Mouse (Mus musculus): Measurements from ENCODE around the gene Fam83d.

Fam83d gene

DNA sequence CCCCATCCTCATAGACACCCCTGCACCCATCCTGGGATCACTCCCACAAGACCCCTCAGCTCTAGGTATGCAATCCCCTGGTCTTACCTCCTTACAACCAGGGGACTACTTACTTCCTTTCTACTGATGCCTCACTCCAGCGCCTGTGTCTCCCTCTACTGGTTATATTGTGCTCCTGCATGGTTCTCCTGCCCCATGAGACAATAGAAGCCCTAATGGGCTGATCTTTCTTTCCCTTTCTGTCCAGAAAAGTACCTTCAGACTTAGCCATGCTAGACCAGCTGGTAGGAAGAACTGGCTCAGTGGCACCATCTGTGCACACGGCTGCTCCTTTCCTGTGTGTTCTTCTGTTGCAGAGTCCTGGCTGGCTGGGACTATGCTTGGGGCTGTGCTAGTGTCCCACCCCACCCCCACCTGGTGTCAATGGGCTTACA, 22.8 kb upstream of the Fam83d start:
- no peak for DNase-seq (ENCODE audit: low spot score)

GRCm38 (mm10) chr2:158746164-158746563, 21.7 kb upstream of the Fam83d start:
- no peak for DNase-seq (ENCODE audit: low spot score)

- DNase-seq (ENCODE audit: low spot score) = no peak
Observed at GRCm38 (mm10) chr2:158749366-158749765, 18.5 kb upstream of the Fam83d start.

- DNase-seq (ENCODE audit: low spot score) = no peak
Observed at GRCm38 (mm10) chr2:158760231-158760630, 7.7 kb upstream of the Fam83d start.

GRCm38 (mm10) chr2:158762339-158762738, 5.6 kb upstream of the Fam83d start:
- no peak for DNase-seq (ENCODE audit: low spot score)

GRCm38 (mm10) chr2:158768350-158768749, 457 bp downstream of the Fam83d start:
- peak; percentile 38 for DNase-seq (ENCODE audit: low spot score)

GRCm38 (mm10) chr2:158768771-158769170, 878 bp downstream of the Fam83d start:
- DNase-seq (ENCODE audit: low spot score) = no peak

GRCm38 (mm10) chr2:158770126-158770757, 2.3 kb downstream of the Fam83d start:
- peak; percentile 48 for DNase-seq (ENCODE audit: low spot score)

- DNase-seq (ENCODE audit: low spot score) = no peak
Observed at GRCm38 (mm10) chr2:158771066-158771763, 3.3 kb downstream of the Fam83d start.

- no peak for DNase-seq (ENCODE audit: low spot score)
Observed at GRCm38 (mm10) chr2:158772808-158773207, 4.9 kb downstream of the Fam83d start.

GRCm38 (mm10) chr2:158774886-158775285, 7.0 kb downstream of the Fam83d start:
- DNase-seq (ENCODE audit: low spot score) = no peak

GRCm38 (mm10) chr2:158776716-158777115, 8.8 kb downstream of the Fam83d start:
- DNase-seq (ENCODE audit: low spot score) = no peak

DNA sequence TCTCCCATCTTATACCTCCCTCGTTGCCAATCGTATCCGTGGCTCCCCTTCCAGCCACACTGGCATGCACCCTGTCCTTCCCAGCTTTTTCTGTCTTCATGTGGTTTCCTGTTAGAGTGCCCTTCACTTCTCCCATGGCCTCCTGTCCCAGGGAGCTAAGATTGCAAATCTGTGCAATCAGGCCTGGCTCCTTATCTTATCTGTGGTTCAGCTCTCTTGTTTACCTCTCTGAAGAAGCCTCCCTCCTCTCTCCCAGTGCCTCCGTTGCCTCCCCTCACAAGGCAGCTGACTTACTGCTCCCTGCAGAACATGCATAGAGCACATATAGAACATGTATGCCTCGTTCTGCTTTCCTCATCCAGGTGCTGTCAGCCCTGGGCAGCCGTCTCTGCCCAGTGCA, 9.6 kb downstream of the Fam83d start:
- no peak for DNase-seq (ENCODE audit: low spot score)

GRCm38 (mm10) chr2:158778349-158778748, 10.5 kb downstream of the Fam83d start:
- DNase-seq (ENCODE audit: low spot score) = peak; percentile 43

DNA sequence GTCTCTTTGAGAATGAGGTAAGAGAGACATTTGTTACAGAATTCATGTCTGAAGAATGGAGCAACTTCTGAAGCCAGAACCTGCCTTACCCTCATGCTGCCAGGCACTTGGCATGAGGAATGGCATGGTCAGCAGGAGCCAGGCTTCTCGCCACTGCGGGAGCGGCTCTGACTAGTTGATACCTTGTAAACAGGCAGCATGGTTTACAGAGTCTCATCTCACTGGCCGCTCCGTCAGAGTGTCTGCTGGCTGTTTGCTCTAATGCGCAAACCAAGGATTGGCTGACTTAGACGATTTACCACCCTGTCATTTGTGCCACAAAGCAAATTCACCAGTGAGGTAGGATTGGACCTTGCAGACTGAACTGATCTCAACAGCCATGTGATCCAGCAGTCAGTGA, 13.2 kb downstream of the Fam83d start:
- no peak for DNase-seq (ENCODE audit: low spot score)

GRCm38 (mm10) chr2:158786927-158787795, 19.3 kb downstream of the Fam83d start:
- no peak for DNase-seq (ENCODE audit: low spot score)

GRCm38 (mm10) chr2:158794494-158795004, 26.7 kb downstream of the Fam83d start, which contains the start of gene Dhx35:
Gene Dhx35 (plus strand): TSS chr2:158794807.
- peak; percentile 93 for DNase-seq (ENCODE audit: low spot score)

DNA sequence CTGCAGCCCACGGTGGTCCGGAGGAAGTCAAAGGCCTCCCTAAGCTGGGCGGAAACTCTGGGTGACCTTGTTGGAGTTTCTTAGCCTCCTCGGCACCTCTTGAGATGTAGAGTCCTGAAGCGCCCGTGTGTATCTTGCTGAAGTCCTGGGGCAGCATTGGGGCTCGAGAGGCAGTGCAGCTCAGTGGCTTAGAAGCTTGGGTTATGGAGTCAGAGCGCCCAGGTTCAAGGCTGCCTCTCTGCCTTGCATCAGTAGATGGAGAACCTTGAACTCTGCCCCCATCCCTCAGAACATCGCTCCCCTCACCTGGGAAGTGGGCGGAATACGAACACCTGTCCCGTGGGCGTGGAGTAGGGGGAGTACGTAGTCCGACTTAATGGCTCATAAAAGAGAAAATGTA, 27.1 kb downstream of the Fam83d start:
- no peak for DNase-seq (ENCODE audit: low spot score)

DNA sequence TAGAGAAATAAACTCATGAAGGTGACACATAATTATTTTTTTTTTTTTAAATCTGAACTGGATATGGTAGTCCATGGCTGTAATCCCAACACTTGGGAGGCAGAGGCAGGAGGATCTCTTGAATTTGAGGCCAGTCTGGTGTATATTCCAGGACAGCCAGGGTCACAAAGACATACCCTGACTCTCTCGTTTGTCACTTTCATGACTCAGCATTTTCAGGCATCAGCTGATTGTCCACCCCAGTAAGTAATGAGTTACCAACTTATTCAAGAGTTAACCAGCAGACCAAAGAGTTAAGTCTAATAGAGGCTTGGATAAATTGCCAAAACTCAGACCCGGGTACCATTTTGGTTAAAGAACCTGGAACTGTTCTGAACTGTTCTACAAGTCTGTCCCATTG, 28.0 kb downstream of the Fam83d start:
- DNase-seq (ENCODE audit: low spot score) = no peak

GRCm38 (mm10) chr2:158799328-158799727, 31.4 kb downstream of the Fam83d start:
- no peak for DNase-seq (ENCODE audit: low spot score)

- no peak for DNase-seq (ENCODE audit: low spot score)
Observed at GRCm38 (mm10) chr2:158800788-158801187, 32.9 kb downstream of the Fam83d start.

GRCm38 (mm10) chr2:158803575-158803974, 35.7 kb downstream of the Fam83d start:
- DNase-seq (ENCODE audit: low spot score) = no peak
